Mouse (Mus musculus) olfactory bulb, adult 2 months (tissue): ENCODE measurements around the gene Bcl2l12.

ENCODE experiments used
- CTCF ChIP-seq: fragments of 200-500 bp; IDR thresholded peaks from 2 replicates; pipeline ENCODE4 v1.5.1; 2012; ENCODE audit warnings: low read depth, mild to moderate bottlenecking, low read length, moderate library complexity; ENCODE audit not compliant: insufficient read depth
- POLR2A ChIP-seq: fragments of 200-500 bp; IDR thresholded peaks from 2 replicates; pipeline ENCODE4 v1.6.1; 2012; ENCODE audit warnings: mild to moderate bottlenecking, low read depth, low read length, moderate library complexity; ENCODE audit not compliant: insufficient read depth

DNA sequence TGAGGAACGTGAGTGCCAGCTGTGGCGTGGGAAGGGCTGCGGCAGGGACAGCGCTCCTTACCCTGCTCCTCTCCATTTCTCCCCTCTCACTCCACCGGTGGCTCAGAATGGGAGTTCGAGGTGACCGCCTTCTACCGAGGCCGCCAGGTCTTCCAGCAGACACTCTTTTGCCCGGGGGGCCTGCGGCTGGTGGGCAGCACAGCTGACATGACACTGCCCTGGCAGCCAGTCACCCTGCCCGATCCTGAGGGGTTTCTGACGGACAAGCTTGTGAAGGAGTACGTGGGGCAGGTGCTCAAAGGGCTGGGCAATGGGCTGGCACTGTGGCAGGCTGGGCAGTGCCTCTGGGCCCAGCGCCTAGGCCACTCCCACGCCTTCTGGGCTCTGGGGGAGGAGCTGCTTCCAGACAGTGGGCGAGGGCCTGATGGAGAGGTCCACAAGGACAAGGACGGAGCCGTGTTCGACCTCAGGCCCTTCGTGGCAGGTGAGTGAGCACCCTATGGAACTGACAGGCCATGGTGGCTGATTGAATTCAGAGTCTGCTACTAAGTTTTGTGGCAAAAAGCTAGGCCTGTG, 2.1 kb upstream of the Bcl2l12 start:
- TF ChIP-seq CTCF (no peak), POLR2A (no peak)
